Mouse (Mus musculus): ENCODE measurements at regions not wholly inside any gene's neighbourhood (a gene's known extent, or its start where the extent isn't known, plus 50 kb on each side); places are given as distances from the start of the nearest gene placed in this dataset.

DNA sequence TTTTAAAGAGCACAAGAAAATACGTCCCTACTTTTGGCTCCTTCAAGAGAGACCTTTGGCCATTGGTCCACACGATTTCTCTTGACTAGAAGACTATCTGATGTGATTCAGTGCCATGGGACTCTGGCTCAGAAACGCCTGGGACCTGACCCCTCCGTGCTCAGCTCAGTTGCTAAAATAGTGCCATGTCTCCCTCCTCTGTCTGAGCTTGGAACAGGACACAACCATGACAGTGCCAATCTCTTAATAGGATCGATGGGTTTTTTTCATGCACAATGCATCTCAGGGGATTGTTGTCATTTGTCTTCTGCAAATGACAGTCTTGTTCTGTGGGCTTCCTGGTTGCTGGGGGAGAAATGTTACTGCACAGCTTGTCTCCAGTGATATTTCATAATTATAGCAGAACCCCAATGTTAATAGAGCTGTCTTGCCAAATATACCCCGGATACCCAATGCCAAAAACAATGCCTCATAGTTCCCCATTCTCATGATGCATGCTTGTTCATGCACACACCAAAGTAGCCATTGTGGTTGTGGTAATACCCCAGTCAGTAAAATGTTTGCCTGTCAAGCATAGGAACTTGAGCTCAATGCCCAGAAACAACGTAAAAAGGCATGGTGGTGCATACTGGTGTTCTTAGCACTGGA, 216.7 kb upstream of the Ercc4 start:
- Histone ChIP-seq H3K4me2 (no peak overlapping the region), H3K36me3 (no peaks in the 10 kb centered on the region), H3K4me3 (no peak overlapping the region), H3K9ac (no peak overlapping the region), H3K27ac (no peak overlapping the region), H3K9me3 (peaks cover 3% of the 10 kb centered on the region; the same call in 1 of the 2 replicates), H3K4me1 (replicated peaks) (0 out of 2 replicates have a peak, but pooled peaks cover 1% of the 10 kb centered on the region), H3K27me3 (no peaks in the 10 kb centered on the region)
- WGBS: 73% methylated on average over 7 of the region's 7 CpGs
- no peak for ATAC-seq (ENCODE audit: low FRiP score)

DNA sequence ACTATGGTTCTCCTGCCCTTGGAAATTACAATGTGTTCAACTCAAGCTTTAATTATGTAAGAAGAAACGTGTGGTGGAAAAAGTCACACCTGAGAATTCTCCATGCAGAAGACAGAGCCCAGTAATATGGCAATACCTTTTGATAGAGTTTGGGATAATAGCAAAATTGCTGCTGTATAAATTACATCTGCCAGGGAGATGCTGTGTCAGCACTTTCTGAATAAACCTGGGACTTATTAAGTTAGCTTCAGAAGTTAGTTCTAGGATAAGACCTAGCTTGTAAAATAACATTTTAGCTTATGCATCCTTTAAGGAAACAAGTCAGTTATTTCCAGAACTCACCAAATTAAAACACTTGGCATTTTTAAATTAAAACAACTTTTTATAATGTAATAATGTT, 212.2 kb upstream of the Ercc4 start:
- no peak for ATAC-seq (ENCODE audit: low FRiP score)
- Histone ChIP-seq H3K27me3 (no peaks in the 10 kb centered on the region), H3K4me2 (no peak overlapping the region), H3K9me3 (peaks cover 11% of the 10 kb centered on the region), H3K4me3 (no peak overlapping the region), H3K9ac (no peak overlapping the region), H3K27ac (no peak overlapping the region), H3K36me3 (no peaks in the 10 kb centered on the region), H3K4me1 (replicated peaks) (peaks cover 7% of the 10 kb centered on the region; the same call in 1 of the 2 replicates)
- 77% methylated on average over 1 of the region's 1 CpGs for WGBS

DNA sequence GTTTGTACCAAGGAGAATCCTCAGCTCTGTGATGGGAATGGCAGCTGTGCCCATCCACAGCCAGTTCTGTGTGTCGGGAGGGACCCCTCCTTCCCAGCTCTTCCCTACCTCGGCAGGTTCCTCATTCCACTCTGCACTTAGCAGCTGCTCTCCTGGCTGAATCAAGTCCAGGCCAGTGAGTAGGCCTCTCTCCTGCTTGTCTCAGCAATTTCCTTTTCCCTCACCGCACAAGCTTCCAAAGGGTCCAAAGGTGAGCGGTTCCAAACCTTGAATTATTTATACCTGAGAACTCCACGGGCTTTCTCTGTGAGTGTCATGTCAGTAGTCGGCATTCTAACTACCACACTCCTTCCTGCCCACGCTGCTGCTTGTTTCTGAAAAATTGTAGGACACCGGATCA, 208.8 kb upstream of the Ercc4 start:
- Histone ChIP-seq H3K4me2 (no peak overlapping the region), H3K4me1 (replicated peaks) (peaks cover 7% of the 10 kb centered on the region; the same call in 1 of the 2 replicates), H3K9me3 (peaks cover 11% of the 10 kb centered on the region), H3K36me3 (no peaks in the 10 kb centered on the region), H3K27ac (0 out of 2 replicates have a peak overlapping the region, but pooled peaks have one; percentile 18), H3K27me3 (no peaks in the 10 kb centered on the region), H3K9ac (no peak overlapping the region), H3K4me3 (no peak overlapping the region)
- no peak for ATAC-seq (ENCODE audit: low FRiP score)
- WGBS: 70% methylated on average over 8 of the region's 8 CpGs

DNA sequence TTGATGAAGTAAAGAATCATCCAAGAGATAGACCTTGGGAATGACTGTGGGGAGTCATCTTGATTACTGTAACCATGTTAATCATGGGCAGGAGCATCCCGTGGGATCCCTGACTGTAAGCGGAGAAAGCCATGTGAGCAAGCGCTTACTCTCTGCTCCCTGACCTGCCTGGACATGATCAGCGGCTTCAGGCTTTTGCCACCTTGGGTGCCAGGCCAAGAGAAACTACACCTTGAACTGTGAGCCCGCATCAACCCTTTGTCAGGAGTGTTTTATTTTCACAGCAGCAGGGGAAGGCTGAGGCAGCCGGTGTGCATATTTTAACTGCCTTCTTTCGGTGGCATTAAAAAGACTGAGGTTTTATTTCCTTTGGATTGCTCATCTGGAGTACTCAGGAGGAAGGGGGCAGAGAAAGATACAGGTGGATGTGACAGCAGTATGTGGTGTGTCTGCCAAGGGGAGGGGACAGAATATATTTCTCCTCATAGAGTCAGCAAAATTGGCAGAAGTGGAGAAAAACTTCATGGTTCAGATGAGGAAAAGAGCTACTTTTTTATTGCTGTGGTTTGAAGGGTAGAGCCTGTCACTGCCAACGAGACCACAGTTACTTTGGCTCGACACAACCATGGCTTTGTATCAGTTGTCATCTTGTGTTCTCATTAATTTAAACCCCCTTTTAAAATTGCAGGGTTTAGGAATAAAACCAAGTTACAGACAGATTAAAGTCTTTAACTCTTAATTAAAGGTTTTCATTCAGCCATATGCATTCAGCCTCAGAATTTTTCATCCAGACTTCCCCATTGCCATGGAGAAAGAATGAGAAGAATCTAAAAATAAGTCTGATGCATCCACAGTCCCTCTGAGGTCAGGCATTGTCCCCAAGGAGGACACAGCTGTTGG, 208.1 kb upstream of the Ercc4 start:
- peak overlapping the region; percentile 18; the same call in 1 of the 2 replicates for H3K27ac ChIP-seq
- no peak for ATAC-seq (ENCODE audit: low FRiP score)
- H3K9me3 ChIP-seq: peaks cover 11% of the 10 kb centered on the region
- H3K36me3 ChIP-seq: no peaks in the 10 kb centered on the region
- H3K4me2 ChIP-seq: no peak overlapping the region
- no peak overlapping the region for H3K9ac ChIP-seq
- H3K4me1 ChIP-seq (replicated peaks): peaks cover 7% of the 10 kb centered on the region; the same call in 1 of the 2 replicates
- no peak overlapping the region for H3K4me3 ChIP-seq
- 47% methylated on average over 9 of the region's 9 CpGs for WGBS
- H3K27me3 ChIP-seq: no peaks in the 10 kb centered on the region

DNA sequence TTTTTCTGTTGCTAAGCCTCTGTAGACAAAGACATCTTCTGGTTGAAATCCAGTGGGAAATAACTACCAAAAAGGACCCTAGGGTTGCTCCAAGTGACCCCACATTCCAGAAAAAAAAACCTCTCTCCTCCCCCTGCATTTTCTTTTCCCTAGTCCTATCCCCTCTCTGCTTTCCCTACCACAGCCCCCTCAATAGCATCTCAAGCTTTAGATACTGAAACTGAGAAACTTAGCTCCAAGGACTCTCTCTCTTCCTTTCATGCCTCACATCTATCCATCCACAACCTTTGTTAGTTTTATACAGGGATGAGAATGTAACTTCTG, 207.5 kb upstream of the Ercc4 start:
- H3K4me1 ChIP-seq (replicated peaks): peaks cover 7% of the 10 kb centered on the region; the same call in 1 of the 2 replicates
- no peaks in the 10 kb centered on the region for H3K36me3 ChIP-seq
- no peaks in the 10 kb centered on the region for H3K27me3 ChIP-seq
- no peak for ATAC-seq (ENCODE audit: low FRiP score)
- no peak overlapping the region for H3K27ac ChIP-seq
- peaks cover 11% of the 10 kb centered on the region for H3K9me3 ChIP-seq
- H3K4me3 ChIP-seq: no peak overlapping the region
- H3K9ac ChIP-seq: no peak overlapping the region
- no peak overlapping the region for H3K4me2 ChIP-seq

GRCm38 (mm10) chr16:12903161-12903560, 206.3 kb upstream of the Ercc4 start:
- Histone ChIP-seq H3K4me2 (no peak overlapping the region), H3K27ac (no peak overlapping the region), H3K4me3 (no peak overlapping the region), H3K36me3 (no peaks in the 10 kb centered on the region), H3K27me3 (no peaks in the 10 kb centered on the region), H3K9ac (no peak overlapping the region), H3K4me1 (replicated peaks) (peaks cover 7% of the 10 kb centered on the region; the same call in 1 of the 2 replicates), H3K9me3 (peaks cover 11% of the 10 kb centered on the region)
- WGBS: 87% methylated on average over 2 of the region's 2 CpGs
- ATAC-seq (ENCODE audit: low FRiP score): no peak

- no peak overlapping the region for H3K27ac ChIP-seq
- no peaks in the 10 kb centered on the region for H3K27me3 ChIP-seq
- WGBS: 68% methylated on average over 1 of the region's 1 CpGs
- ATAC-seq (ENCODE audit: low FRiP score): no peak
- H3K36me3 ChIP-seq: no peaks in the 10 kb centered on the region
- H3K4me3 ChIP-seq: no peak overlapping the region
- H3K9ac ChIP-seq: no peak overlapping the region
- no peak overlapping the region for H3K4me2 ChIP-seq
- H3K4me1 ChIP-seq (replicated peaks): peaks cover 7% of the 10 kb centered on the region; the same call in 1 of the 2 replicates
- no peaks in the 10 kb centered on the region for H3K9me3 ChIP-seq
These were observed 204.5 kb upstream of the Ercc4 start for GRCm38 (mm10) chr16:12904937-12905336.

- Histone ChIP-seq H3K36me3 (no peaks in the 10 kb centered on the region), H3K27me3 (no peaks in the 10 kb centered on the region), H3K4me3 (no peak overlapping the region), H3K4me2 (no peak overlapping the region), H3K9me3 (no peaks in the 10 kb centered on the region), H3K4me1 (replicated peaks) (no peaks in the 10 kb centered on the region), H3K9ac (no peak overlapping the region), H3K27ac (no peak overlapping the region)
- no peak for ATAC-seq (ENCODE audit: low FRiP score)
- WGBS: 92% methylated on average over 6 of the region's 6 CpGs
These were observed 184.8 kb upstream of the Ercc4 start for GRCm38 (mm10) chr16:12924668-12925067.

- Histone ChIP-seq H3K4me3 (no peak overlapping the region), H3K9me3 (no peaks in the 10 kb centered on the region), H3K27ac (no peak overlapping the region), H3K4me1 (replicated peaks) (no peaks in the 10 kb centered on the region), H3K4me2 (no peak overlapping the region), H3K36me3 (no peaks in the 10 kb centered on the region), H3K27me3 (no peaks in the 10 kb centered on the region), H3K9ac (no peak overlapping the region)
- no peak for ATAC-seq (ENCODE audit: low FRiP score)
- 90% methylated on average over 9 of the region's 9 CpGs for WGBS
These were observed 183.6 kb upstream of the Ercc4 start for GRCm38 (mm10) chr16:12925931-12926330.

- Histone ChIP-seq H3K9me3 (no peaks in the 10 kb centered on the region), H3K4me2 (no peak overlapping the region), H3K27me3 (no peaks in the 10 kb centered on the region), H3K4me1 (replicated peaks) (no peaks in the 10 kb centered on the region), H3K4me3 (no peak overlapping the region), H3K36me3 (no peaks in the 10 kb centered on the region), H3K9ac (no peak overlapping the region), H3K27ac (no peak overlapping the region)
- 78% methylated on average over 6 of the region's 6 CpGs for WGBS
- ATAC-seq (ENCODE audit: low FRiP score): no peak
These were observed 178.4 kb upstream of the Ercc4 start for GRCm38 (mm10) chr16:12931111-12931510.

DNA sequence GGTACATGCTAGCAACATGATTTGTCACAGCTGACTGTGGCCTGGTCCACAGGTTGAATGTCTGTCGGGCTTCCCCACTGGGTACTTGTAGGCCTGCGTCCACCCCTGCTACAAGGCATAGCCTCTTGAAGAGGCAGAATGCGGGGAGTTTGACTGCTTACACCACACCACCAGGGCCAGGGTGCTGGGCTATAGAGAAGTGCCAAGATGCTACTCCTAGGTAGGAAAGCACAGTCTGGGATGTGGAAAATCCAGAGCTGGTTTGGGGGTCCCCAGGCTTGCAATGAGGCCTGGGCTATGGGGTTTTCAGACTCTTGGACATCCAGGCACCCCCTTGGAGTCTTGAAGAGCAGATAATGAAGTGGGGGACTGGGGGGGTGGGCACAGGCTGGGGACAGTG, 176.5 kb upstream of the Ercc4 start:
- no peaks in the 10 kb centered on the region for H3K36me3 ChIP-seq
- 91% methylated on average over 3 of the region's 3 CpGs for WGBS
- no peak for ATAC-seq (ENCODE audit: low FRiP score)

GRCm38 (mm10) chr16:12934586-12934985, 174.9 kb upstream of the Ercc4 start:
- H3K4me2 ChIP-seq: no peak overlapping the region
- H3K4me3 ChIP-seq: no peak overlapping the region
- H3K9ac ChIP-seq: no peak overlapping the region
- WGBS: 80% methylated on average over 7 of the region's 7 CpGs
- H3K36me3 ChIP-seq: no peaks in the 10 kb centered on the region
- ATAC-seq (ENCODE audit: low FRiP score): no peak
- H3K4me1 ChIP-seq (replicated peaks): no peaks in the 10 kb centered on the region
- H3K27ac ChIP-seq: no peak overlapping the region
- H3K9me3 ChIP-seq: no peaks in the 10 kb centered on the region
- H3K27me3 ChIP-seq: no peaks in the 10 kb centered on the region

More for the DNA sequence above, 176.5 kb upstream of the Ercc4 start:
- H3K4me2 ChIP-seq: no peak overlapping the region
- no peaks in the 10 kb centered on the region for H3K27me3 ChIP-seq
- H3K4me1 ChIP-seq (replicated peaks): no peaks in the 10 kb centered on the region
- no peak overlapping the region for H3K27ac ChIP-seq
- H3K4me3 ChIP-seq: no peak overlapping the region
- H3K9ac ChIP-seq: no peak overlapping the region
- no peaks in the 10 kb centered on the region for H3K9me3 ChIP-seq

DNA sequence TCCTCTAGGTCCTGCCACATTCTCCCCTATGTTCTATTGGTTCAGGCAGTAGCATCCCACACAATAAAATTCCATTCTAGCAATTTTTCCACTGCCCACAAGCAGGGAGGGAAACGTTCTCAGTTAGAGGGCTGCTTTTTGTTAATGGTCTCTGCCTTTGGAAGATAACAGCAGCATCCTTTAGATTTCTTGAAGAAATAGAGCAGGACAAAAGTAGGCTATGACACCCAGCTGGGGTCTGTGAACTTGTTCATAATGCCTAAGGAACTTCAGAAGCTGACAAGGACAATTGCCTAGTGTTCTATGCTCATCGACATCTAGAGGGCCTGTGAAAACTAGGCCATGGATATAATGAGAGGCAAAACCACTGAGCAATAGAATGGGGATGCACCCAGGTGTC, 174.2 kb upstream of the Ercc4 start:
- WGBS: 54% methylated on average over 2 of the region's 2 CpGs
- no peak overlapping the region for H3K4me2 ChIP-seq
- H3K27me3 ChIP-seq: no peaks in the 10 kb centered on the region
- ATAC-seq (ENCODE audit: low FRiP score): no peak
- H3K36me3 ChIP-seq: no peaks in the 10 kb centered on the region
- no peak overlapping the region for H3K4me3 ChIP-seq
- no peak overlapping the region for H3K9ac ChIP-seq
- H3K4me1 ChIP-seq (replicated peaks): no peaks in the 10 kb centered on the region
- H3K27ac ChIP-seq: no peak overlapping the region
- H3K9me3 ChIP-seq: no peaks in the 10 kb centered on the region
